Mouse (Mus musculus) layer of hippocampus, postnatal 14 days (tissue): Measurements from ENCODE around the gene Slc5a10. TPM values are rescaled to one million over a fixed set of nuclear protein-coding genes. Genes with fewer than 3 reads are reported as not detected.

Experiments
- DNase-seq, 2 experiments: peaks; one replicate each; pipeline ENCODE4 v3.0.0; 2021 to 2022; ENCODE audit warnings: low spot score in 2 of 2, mixed read lengths in 1 of 2
- long read RNA-seq, 2 experiments: library from polyadenylated mRNA; stranded (forward); transcript quantifications; one replicate each; pipeline ENCODE4 v2.0.0; 2021
- total RNA-seq, 2 experiments: library from RNA; stranded (reverse); gene quantifications; 2 replicates each; pipeline ENCODE4 v1.2.3; 2021

Gene Slc5a10
- total RNA-seq = under 1 TPM; 0.48 to 0.64 TPM
- long read RNA-seq, experiment 1 = 0 reads
- long read RNA-seq, experiment 2 = 0 reads

DNA sequence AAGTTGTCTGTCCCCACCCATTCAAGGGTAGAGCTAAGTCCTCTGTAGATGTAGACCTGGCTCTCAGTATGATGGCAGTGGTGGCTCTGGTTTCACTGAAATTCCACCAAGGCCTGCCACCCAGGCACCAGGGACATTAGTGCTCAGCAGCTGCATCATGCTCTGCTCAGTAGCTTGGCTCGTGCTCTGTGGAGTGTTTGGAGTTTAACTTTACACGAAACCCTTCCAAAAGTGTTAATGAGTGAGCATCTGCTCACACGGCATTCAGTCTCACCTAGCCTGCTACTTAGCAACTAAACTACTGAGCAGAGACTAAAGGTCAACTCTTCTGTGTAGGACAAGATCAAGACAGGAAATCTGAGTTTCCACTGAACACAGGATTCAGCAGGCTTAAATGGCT, at the start of gene Slc5a10:
Gene Slc5a10, minus strand, starts transcription at position 191 of the 400 bp plus-strand sequence.
- no peak for DNase-seq

DNA sequence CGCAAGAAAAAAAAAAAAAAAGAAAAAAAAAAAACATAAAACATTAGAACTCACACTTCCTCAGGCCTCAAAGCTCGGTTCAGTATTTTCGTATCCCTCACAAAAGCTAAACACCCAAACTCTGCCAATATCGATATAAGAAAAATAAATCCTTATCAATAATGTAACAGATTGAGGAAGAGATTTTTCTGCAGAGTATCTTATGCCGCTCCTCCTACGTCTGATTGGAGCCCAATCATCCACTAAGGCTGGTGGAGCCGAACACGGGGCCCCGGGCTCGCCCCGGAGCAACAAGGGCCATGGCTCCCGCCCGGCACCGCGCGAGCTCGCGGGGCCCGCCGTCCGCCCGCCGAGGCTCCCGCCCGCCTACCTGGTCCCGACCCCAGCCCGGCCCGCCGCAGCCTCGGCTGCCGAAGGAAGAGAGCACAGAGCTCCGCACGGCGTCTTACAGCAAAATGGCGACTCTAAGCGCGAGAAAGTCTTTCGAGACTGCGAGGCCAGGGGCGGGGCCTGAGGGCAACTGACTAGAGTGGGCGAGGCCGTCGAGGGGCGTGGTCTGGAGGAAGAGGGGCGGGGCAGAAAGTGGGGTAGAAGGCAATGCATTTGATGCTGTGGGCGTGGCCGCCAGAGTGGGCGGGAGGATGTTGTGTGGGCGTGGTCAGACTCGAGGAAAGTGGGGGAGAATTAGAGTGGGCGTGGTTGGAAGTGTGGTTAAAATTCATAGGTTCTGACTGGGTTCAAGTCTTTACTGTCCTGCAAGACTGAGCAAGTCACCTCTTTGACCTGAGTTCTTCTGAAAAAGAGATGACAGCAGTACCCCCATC, 41.2 kb upstream of the Slc5a10 start, which contains the start of gene Prpsap2:
Gene Prpsap2, minus strand, starts transcription at position 505 of the 824 bp plus-strand sequence.
- peak; percentile 97 to 98 for DNase-seq

DNA sequence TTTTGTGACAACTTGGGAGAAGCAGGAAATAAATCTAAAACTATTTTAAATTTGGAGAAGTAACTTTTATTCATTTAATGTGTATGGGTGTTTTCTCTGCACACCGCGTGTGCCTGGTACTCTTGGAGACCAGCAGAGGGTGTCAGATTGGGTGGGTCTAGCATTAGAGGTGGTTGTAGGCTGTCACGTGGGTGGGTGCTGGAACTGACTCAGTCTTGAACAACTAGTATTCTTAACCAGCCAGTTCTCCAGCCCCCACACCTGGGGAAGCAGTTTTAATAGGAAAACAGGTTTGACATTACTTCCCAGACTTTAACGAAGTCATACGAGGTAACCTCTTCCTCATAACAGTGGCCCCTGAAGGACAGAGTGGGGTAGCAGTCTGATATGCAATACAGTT, 39.9 kb upstream of the Slc5a10 start:
- DNase-seq = no peak

DNA sequence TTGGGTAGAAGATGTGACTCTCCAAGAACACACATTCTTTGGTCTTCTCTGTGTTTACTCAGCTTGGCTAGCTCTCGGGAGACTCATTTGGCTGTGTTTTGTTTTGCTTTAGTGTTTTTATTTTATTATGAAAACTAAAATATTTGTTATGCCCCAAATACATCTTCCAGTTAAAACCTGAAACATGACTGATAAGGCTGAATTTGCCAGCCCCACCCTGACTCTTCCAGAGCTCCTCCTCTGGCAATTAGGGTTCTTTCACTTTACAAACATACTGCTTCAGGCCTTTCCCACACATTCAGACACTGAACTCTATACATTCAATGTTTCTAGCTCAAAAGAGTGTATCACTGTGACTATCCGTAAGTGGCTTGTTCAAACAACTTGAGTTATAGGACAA, 36.5 kb upstream of the Slc5a10 start:
- no peak for DNase-seq

DNA sequence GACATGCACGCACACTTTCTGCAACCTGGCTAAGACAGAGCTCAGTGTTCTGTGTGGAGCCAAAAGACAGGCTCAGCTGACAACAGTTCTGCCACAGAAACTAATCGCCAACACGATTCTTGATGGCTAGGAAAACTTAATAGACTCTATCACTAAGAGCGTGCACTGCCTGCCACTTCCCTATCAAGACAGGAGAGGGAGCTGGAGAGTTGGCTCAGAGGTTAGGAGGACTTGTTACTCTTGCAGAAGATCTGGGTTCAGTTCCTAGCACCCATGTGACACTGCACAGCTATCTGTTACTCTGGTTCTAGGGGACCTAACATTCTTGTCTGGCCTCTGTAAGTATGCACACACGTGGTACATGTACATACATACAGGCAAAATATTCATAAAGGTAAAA, 31.0 kb upstream of the Slc5a10 start:
- no peak for DNase-seq

DNA sequence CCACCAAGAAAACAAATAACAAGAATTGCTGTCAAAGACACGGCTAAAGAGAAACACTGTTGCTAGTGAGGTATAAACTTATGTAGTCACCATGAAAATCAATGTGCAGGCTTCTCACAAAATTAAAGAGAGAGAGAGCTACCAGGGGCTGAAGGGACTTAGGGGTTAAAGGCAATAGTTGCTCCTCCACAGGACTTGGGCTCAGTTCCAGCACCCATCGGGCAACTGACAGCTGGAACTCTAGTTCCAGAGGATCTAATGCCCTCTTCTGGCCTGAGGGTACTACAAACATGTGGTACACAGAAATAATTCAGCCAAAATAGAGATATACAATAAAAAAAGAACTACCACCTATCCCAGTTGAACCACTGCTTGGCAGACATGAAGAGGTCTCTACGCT, 26.5 kb upstream of the Slc5a10 start:
- DNase-seq = no peak

DNA sequence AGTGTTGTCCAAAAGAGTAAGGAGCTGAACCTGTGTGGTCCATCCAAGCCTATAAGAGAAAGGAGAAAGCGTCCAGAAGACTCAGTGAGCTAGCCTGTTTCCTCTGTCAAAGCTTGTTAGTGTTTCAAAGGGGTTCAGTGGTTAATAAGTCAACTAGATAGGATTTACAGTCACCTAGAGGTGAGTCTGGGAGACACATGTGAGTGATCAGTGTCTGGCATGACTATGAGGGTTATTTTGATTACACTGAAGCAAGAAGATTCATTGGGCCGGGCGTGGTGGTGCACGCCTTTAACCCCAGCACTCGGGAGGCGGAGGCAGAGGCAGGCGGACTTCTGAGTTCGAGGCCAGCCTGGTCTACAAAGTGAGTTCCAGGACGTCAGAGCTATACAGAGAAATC, 25.2 kb upstream of the Slc5a10 start:
- DNase-seq = no peak

DNA sequence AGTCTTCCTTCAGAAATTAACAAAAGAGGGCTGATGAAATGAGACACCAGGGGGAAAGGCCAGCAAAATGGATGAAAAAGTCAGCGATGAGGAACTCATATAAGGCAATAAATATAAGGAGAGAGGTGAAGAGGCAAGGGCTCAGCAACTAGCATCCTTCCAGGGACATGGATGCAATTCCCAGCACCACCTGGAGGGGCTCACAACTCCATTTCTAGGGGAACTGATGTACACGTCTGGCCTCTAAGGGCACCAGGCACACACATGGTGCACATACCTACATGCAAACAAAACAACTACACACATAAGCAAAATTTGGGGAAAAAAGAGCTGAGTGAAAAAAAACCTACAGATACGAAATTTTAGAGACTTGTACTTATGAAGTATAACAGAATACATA, 23.8 kb upstream of the Slc5a10 start:
- DNase-seq = no peak

DNA sequence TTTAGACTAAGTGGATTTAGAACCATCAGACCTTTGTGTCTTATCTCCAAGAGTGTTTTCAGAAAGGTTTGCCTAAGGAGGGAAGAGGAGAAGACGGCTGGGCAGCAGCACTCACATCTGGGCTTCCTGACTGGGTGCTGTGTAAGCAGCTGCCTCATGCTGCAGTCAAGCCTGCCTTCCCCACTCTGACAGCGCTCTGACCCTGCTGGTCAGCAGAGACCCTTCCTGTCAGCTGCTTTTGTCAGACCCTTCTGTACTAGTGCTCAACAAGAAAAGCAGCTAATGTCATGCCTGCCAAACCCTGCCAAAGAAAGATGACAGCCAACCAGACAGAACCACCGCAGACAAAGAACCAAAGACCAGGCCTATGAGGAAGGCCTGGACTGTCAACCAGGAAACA, 23.1 kb upstream of the Slc5a10 start:
- peak in 1 of 2 experiments; percentile 29 for DNase-seq

DNA sequence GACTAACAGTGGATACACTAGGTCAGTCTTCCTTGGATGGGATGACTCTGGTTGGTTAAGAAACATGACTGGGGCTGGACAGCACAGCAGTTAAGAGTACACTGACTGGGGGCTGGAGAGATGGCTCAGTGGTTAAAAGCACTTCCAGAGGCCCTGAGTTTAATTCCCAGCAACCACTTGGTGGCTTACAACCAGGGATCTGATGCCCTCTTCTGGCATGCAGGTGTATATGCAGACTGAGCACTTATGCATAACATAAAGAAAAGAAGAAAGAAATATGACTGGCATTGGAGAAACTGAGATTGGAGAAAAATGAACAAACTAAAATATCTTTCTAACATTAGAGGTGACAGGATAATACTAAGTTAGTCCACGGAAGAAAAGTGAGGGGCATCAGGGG, 19.9 kb upstream of the Slc5a10 start:
- DNase-seq = no peak

DNA sequence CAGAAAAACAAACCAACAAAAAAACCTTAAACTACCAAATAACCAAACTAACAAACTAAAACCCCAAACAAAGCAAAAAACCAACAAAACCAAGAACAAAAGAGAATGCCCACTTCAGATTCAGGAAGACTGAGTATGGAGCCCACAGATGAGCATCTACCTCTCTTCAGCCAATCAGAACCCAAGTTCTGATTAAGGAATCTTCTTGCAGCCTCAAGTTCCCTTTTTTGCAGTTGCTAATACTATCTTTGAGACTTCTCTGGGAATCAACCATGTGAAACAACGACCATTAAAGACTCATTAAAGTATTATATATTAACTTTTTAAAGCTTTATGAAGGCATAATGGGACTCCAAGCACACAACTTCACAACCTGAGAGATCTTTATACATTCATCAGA, 16.7 kb upstream of the Slc5a10 start:
- no peak for DNase-seq

DNA sequence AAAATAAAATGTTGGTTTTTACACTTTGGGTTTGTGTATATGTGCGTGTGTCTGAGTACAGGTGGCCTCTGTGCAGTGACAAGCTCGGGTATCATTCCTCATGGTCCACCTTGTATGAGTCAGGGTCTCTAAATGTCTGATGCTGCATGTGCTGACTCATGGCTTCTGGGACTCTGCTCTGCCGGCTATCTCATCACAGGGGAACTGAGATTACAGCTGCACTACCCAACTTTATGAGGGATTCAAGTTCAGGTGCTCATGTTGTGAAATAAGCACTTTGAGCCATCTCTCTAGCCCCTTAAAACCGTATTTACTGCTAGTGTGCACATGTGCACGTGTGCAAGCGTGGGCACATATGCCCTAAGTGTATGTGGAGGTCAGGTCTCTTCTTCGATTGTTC, 12.0 kb upstream of the Slc5a10 start:
- no peak for DNase-seq

DNA sequence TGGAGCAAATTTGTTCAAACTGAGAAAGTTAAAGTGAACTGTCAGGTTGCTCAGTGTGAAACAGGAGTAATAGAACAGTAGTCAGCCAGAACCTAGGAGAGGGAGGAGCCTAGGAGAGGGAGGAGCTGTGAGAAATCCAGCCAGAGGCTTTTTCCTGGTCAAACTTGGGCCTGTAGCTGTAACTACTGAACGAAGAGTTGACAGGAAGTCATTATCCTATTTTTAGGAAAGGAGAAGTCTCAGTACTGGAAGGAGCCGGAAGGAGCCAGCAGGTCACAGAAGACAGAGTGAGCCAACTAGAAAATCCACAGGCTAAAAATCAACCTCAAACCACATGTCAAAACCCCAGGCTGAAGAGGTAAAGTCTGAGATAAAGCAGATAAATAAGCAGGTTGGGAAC, 7.4 kb upstream of the Slc5a10 start:
- no peak for DNase-seq

DNA sequence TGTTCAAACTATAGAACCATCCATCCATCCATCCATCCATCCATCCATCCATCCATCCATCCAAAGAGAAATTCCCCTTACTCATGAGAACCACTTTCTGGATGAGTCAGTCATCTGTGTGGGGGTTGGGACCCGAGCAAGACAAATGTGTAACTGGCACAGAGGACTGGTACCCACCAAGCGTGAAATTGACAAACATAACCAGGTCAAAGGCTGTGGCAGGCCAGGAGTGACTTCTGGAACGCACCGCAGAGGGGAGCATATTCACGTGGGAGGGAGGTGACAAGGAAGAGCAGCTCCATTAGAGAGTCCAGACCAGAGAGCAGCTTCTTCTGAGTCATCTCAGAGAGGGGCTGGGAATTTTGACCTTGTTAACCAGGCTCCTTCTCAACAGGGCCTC, 1.5 kb upstream of the Slc5a10 start:
- no peak for DNase-seq

DNA sequence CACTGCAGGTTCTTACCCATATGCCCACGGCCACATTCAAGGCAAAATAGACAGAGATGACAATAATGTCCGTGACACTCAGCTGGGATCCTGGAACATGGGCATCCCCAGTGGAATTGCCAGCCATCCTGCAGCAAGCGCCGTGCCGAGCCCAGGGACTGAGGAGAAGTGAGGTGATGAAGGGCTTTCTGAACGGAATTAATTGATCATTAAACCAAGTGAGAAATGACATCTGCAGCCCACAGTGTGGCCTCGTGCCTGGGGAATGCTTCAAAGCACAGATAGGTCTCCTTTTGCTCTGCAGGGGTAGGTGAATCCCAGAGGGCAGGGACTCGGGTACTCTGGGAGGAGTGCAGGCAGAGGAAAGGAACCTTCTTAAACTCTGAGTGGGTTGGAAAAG, 800 bp downstream of the Slc5a10 start:
- no peak for DNase-seq

DNA sequence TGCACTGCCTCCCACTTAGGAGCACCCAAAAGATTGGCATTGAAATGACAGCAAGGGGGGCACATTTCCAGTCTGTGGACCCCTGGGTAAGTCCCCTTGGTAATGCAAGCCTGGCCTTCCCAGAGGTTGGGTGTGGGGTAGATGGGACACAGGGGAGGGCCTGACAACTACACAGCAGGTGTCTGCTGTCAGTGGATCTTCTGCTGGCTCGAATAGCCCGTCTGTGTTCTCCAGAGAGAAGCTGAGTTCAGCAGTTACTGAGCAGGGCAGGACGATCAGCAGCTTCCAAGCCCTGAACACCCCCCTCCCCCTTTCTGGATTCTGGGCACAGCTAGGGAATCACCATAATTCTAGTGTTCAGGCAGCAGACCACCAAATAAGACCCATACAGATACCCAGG, 1.2 kb downstream of the Slc5a10 start:
- no peak for DNase-seq

DNA sequence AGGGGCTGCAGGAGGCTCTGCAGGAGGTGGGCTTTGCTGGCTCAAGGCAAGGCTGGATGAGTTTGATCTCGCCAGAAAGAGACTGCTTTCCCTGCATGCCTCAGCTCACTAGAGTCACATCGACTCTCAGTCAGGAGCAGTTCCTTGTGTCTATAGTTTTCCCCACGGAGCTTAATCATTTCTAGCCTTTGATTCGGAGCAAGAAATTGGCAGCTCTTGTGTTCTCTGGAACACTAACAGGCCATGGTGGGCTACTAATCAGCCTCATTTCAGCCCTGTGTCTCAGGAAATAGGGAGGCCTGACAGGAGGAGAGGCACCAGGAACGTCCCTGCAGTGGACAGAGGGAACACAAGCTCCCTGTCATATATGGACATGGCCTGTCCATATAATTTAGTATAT, 2.6 kb downstream of the Slc5a10 start:
- DNase-seq = no peak

DNA sequence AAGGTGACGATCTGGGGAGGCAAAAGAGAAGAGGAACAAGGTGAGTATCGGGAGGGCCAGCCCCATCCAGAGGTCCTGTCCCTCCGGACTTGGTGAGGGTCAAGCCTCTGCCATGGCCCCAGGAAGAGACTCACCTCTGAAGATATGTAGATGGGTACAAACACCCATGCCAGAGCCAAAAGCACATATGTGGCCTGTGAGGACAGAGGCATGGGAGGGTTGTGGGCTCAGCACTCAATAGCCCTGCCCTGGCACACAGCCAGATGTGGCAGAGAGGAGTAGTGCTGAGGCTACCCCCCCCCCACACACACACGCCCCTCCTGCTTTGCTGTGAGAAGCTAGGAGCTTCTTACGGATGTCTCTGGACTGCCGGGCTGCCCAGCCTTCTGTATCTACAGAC, 5.5 kb downstream of the Slc5a10 start:
- DNase-seq = no peak

DNA sequence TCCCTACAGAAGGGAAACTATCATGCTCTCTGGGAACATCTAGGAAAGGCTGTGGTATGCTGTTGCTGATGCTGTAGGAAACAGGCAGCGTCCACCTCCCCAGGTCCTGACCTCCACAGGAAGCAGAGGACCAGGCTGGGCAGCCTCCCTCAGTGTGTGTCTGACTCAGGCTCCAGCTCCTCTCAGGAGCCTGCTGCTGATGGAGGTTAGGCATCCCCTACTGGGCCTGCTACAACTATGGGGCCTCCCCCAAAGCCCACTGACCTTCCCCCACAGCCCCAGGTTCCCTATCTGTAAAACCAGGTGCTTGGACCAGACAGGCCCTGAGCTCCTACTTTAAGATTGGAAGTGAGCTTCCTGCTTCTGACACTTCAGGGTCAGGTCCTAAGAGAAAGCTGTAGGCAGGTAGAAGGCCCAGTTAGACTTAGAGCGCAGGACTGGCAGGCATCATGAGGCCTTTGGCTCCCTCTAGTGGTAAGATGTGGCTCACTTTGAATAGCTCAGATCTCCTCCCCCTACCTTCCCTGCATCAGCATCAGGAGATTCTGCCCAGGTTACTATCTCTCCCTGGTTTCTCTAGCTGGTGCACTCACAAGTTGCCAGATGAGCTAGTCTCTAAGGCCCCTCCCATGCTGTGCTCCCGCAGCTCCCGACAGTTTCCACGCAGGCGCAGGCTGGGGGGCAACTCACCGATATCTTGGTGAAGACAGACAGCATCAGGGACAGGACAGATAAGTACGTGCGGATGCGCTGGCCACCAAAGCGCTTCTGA, 6.1 kb downstream of the Slc5a10 start:
- DNase-seq = peak; percentile 75 to 90

DNA sequence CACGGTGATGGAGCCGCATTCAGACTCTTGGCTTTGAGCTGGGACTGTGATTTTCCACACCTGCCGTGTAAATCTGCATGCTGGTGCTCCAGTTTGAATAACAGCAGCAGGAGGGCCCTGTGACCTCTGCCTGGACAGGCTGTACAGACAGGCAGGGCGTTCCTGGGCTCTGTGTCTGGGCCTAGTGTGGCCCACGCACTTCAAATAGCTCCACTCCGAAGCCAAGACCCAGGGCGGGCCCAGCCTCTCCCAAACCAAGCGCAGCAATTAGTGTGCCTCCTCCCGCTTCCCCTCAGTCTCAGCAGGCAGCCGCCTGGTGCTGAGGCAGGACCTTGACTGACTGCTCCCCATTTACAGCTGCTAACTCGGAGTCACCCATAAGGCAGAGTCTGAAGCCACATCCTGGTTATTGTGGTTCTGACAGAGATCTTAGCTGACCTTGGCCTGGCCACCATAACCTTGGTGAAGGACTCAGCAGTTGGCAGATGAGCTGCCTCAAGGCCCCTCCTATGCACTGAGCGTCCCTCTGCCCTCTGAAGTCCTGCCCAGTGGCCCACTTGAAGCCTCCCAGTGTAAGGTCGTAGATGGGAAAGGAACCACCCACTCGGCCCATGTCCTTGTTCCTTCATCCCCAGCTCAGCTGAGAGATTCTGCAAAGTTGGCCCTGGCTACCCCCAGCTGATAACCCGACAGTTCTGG, 7.3 kb downstream of the Slc5a10 start:
- DNase-seq = no peak

DNA sequence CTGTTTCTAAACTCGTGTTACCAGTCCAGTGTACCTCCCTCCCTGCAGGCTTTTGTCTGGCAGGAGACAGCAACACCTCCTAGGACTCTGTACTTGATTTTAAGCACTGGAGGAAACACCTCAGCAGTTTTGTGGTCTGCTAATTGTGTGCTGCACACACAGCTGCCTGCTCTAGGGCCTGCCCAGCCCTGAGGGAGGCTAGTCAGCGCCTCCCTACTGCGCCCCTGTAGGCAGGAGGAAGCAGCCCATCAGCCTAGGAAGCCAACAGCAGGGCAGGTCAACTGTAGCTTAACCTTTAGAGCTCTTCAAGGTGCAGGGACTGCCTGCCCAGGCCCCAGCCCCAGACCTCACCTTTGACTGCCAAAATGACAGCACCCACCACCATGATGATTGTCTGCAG, 11.7 kb downstream of the Slc5a10 start:
- DNase-seq = no peak

DNA sequence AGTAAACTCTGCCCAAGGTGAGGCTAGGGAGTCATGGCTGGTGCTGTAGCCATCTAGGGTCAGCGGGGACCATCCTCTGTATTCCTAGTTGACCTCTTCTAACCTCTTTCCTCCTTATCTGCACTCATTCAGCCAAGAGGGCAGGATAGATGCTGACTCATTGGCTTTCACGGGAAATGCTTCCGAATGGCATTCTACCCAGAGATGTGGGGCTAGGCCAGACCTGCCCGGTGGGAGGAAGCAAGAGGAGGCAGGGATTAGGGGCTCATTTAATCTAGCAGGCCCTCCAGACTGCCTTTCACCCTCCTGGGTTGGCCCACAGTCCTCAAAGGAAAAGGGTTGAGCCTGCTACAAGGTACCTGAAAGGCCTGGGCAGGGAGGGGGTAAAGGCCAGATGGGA, 14.4 kb downstream of the Slc5a10 start:
- no peak for DNase-seq
